ENCODE assay signal across 9 mouse cellular contexts in the genomic region with DNA sequence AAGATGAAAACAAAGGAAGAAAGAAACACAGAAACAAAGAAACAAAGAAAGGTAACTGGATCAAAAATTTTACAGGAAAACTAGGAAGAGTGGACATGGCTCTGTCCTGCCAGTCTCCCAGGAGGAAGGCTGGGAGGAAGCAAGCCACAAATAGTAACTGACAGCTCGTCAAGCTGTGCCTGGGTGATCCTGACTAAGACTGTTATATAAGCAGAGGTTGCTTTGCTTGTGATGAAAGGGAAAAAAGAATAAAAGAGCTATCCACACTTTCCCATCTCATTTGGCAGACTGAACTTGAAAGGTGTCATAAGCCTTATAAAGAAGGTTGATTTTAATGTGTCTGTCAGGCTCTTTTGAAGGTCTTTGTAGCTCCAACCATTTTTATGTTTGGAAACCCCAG.
DNase-seq lines count a peak whose midpoint lies in the region; ATAC-seq and TF ChIP-seq lines count a peak whose summit lies in the region.
"Had no signal": no experiment of that assay in that cellular context is flagged by ENCODE, and none has a peak within 500 bp of the region (broad histone marks: within the 10 kb centered on the region; RNA-seq: fewer than 3 reads in every experiment).

No protein-coding gene starts in this region.

- intact Hi-C loops in heart, postnatal 10 days (cut with DNase I): no loop called here

- no peaks in the 10 kb centered on the region for H3K36me3 ChIP-seq in midbrain, embryonic 13.5 days
- no peaks in the 10 kb centered on the region for H3K36me3 ChIP-seq in midbrain, postnatal 0 days (ENCODE audit: insufficient read depth, low read length)
- H3K36me3 ChIP-seq: lung, embryonic 15.5 days had no signal

- DNase-seq in adrenal gland, postnatal 36 days: peak; percentile 0 to 13
- no peak for DNase-seq in adrenal gland, postnatal 14 days
- DNase-seq in midbrain, postnatal 0 days (ENCODE audit: low spot score): no peak
- peak; percentile 27 to 31 for DNase-seq in heart, postnatal 10 days
- DNase-seq in skeletal muscle tissue, adult 2 months (ENCODE audit: low read depth, low spot score): peak; percentile 19
- DNase-seq in adrenal gland, adult 18-20 months (ENCODE audit: low spot score in 2 of 2): no peak
- no peak for DNase-seq in spleen, adult 12 weeks (ENCODE audit: low spot score)

- no peak for TF ChIP-seq CTCF in midbrain, postnatal 0 days (IDR thresholded peaks at IDR 0.05)

- H3K9ac ChIP-seq in midbrain, embryonic 13.5 days (replicated peaks): no peak overlapping the region
- H3K9ac ChIP-seq in midbrain, postnatal 0 days (replicated peaks; ENCODE audit: low read length, poor library complexity, severe bottlenecking): no peak overlapping the region
- H3K9ac ChIP-seq: lung, embryonic 15.5 days had no signal

- 0 out of 2 replicates have a peak, but pooled peaks have one; percentile 63 for ATAC-seq in midbrain, embryonic 13.5 days
- no peak for ATAC-seq in midbrain, postnatal 0 days (ENCODE audit: low FRiP score)

- no peak overlapping the region for H3K4me3 ChIP-seq in midbrain, embryonic 13.5 days (replicated peaks)
- H3K4me3 ChIP-seq in midbrain, postnatal 0 days (ENCODE audit: low read depth, low read length): no peak overlapping the region
- H3K4me3 ChIP-seq: lung, embryonic 15.5 days had no signal

- no peaks in the 10 kb centered on the region for H3K27me3 ChIP-seq in midbrain, embryonic 13.5 days
- no peaks in the 10 kb centered on the region for H3K27me3 ChIP-seq in midbrain, postnatal 0 days (ENCODE audit: insufficient read depth, low read length)
- H3K27me3 ChIP-seq: lung, embryonic 15.5 days had no signal

- H3K9me3 ChIP-seq in midbrain, embryonic 13.5 days: no peaks in the 10 kb centered on the region
- no peaks in the 10 kb centered on the region for H3K9me3 ChIP-seq in midbrain, postnatal 0 days (ENCODE audit: low read length)
- H3K9me3 ChIP-seq: lung, embryonic 15.5 days had no signal

- H3K27ac ChIP-seq in midbrain, embryonic 13.5 days: no peak overlapping the region
- H3K27ac ChIP-seq in midbrain, postnatal 0 days (ENCODE audit: low read depth, low read length): no peak overlapping the region
- H3K27ac ChIP-seq: lung, embryonic 15.5 days had no signal

- H3K4me1 ChIP-seq in midbrain, embryonic 13.5 days (replicated peaks): 0 out of 2 replicates have a peak, but pooled peaks cover 10% of the 10 kb centered on the region
- H3K4me1 ChIP-seq in midbrain, postnatal 0 days (ENCODE audit: insufficient read depth, low read length): 0 out of 2 replicates have a peak, but pooled peaks cover 2% of the 10 kb centered on the region
- H3K4me1 ChIP-seq: lung, embryonic 15.5 days had no signal

- WGBS in midbrain, embryonic 13.5 days: 13% methylated on average over 1 of the region's 1 CpGs
- WGBS in midbrain, postnatal 0 days: 14% methylated on average over 1 of the region's 1 CpGs

- no peak overlapping the region for H3K4me2 ChIP-seq in midbrain, embryonic 13.5 days (replicated peaks)
- no peak overlapping the region for H3K4me2 ChIP-seq in midbrain, postnatal 0 days (ENCODE audit: low read depth, low read length, poor library complexity, severe bottlenecking)
- H3K4me2 ChIP-seq: lung, embryonic 15.5 days had no signal

Comparison
In these comparisons a context has a peak if more than half of its experiments do, and no peak if none do; other contexts are left out.
1. DNase-seq: peak in adrenal gland, postnatal 36 days (2 of 2), heart, postnatal 10 days (2 of 2) and skeletal muscle tissue, adult 2 months (single experiment); none in adrenal gland, postnatal 14 days (single experiment), midbrain, postnatal 0 days (single experiment), adrenal gland, adult 18-20 months (0 of 2) and spleen, adult 12 weeks (single experiment).